Mouse (Mus musculus): ENCODE data around the gene Fyb2. TPM values are rescaled to one million over a fixed set of nuclear protein-coding genes. Genes with fewer than 3 reads are reported as not detected.

Gene Fyb2
- polyA plus RNA-seq, 1 experiment from 2014 or later = not detected

DNA sequence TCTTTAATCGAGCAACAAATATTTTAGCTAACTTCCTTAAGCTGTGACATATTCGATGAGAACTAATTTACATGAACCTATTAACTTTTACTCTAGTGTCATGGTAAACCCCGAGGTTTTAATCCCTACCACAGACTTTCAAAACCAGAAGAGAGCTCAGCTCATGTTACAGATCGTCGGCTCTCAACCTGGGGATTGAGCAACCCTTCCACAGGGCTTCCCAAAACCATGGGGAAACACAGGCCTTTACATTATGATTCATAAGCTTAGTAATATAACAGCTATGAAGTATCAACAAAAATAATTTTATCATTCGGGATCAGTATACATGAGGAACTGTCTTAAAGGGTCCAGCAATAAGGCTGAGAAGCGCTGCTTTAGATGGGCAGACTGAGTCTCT lies 15.9 kb downstream of the Fyb2 start:
- H3K27ac ChIP-seq (ENCODE audit: low read depth, low read length) = no peak overlapping the region
- WGBS = 85% methylated on average over 7 of the region's 7 CpGs
- no peak for ATAC-seq

GRCm38 (mm10) chr4:104933620-104934019 lies 20.4 kb downstream of the Fyb2 start:
- no peaks in the 10 kb centered on the region for H3K4me1 ChIP-seq (ENCODE audit: control insufficient read depth, insufficient read depth, low read length)
- ATAC-seq = no peak
- H3K9ac ChIP-seq (ENCODE audit: low read length) = no peak overlapping the region
- H3K36me3 ChIP-seq (ENCODE audit: control insufficient read depth, insufficient read depth, low read length) = no peaks in the 10 kb centered on the region
- H3K4me3 ChIP-seq (ENCODE audit: low read depth, low read length) = no peak overlapping the region
- H3K27ac ChIP-seq (ENCODE audit: low read depth, low read length) = no peak overlapping the region
- H3K4me2 ChIP-seq (ENCODE audit: low read length) = no peak overlapping the region
- H3K27me3 ChIP-seq (replicated peaks; ENCODE audit: control insufficient read depth, insufficient read depth, low read length) = no peaks in the 10 kb centered on the region
- DNase-seq (ENCODE audit: low spot score) = no peak
- no peaks in the 10 kb centered on the region for H3K9me3 ChIP-seq (replicated peaks; ENCODE audit: control insufficient read depth, low read length)

More for the DNA sequence above, 15.9 kb downstream of the Fyb2 start:
- Histone ChIP-seq H3K9ac (ENCODE audit: low read length) (no peak overlapping the region), H3K27me3 (replicated peaks; ENCODE audit: control insufficient read depth, insufficient read depth, low read length) (no peaks in the 10 kb centered on the region), H3K9me3 (replicated peaks; ENCODE audit: control insufficient read depth, low read length) (no peaks in the 10 kb centered on the region), H3K4me3 (ENCODE audit: low read depth, low read length) (no peak overlapping the region), H3K36me3 (ENCODE audit: control insufficient read depth, insufficient read depth, low read length) (no peaks in the 10 kb centered on the region), H3K4me2 (ENCODE audit: low read length) (no peak overlapping the region), H3K4me1 (ENCODE audit: control insufficient read depth, insufficient read depth, low read length) (no peaks in the 10 kb centered on the region)
- no peak for DNase-seq (ENCODE audit: low spot score)

DNA sequence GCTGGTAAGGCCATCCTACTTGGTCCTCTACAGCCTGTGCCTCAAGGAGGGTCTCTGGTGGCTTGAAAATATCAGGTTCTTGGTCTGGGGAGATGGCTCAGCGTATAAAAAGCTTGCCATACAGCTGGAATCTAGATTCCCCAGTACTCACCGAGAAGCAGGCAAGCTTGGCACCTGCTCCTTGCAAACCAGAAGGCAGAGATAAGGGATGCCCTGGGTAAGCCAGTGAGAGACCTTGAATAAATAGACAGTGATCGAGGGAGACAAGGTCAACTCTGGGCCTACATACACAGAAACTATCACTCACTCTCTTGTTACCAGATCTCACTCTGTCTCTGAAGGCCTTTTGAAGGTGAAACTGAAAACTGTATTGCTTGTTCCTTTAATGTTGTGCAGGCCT lies 21.7 kb downstream of the Fyb2 start:
- no peak overlapping the region for H3K4me2 ChIP-seq (ENCODE audit: low read length)
- H3K36me3 ChIP-seq (ENCODE audit: control insufficient read depth, insufficient read depth, low read length) = no peaks in the 10 kb centered on the region
- WGBS = 89% methylated on average over 3 of the region's 3 CpGs
- no peaks in the 10 kb centered on the region for H3K4me1 ChIP-seq (ENCODE audit: control insufficient read depth, insufficient read depth, low read length)
- no peak overlapping the region for H3K4me3 ChIP-seq (ENCODE audit: low read depth, low read length)
- H3K9ac ChIP-seq (ENCODE audit: low read length) = no peak overlapping the region
- DNase-seq (ENCODE audit: low spot score) = no peak
- no peaks in the 10 kb centered on the region for H3K27me3 ChIP-seq (replicated peaks; ENCODE audit: control insufficient read depth, insufficient read depth, low read length)
- no peaks in the 10 kb centered on the region for H3K9me3 ChIP-seq (replicated peaks; ENCODE audit: control insufficient read depth, low read length)
- ATAC-seq = no peak
- no peak overlapping the region for H3K27ac ChIP-seq (ENCODE audit: low read depth, low read length)

GRCm38 (mm10) chr4:104935436-104935835 lies 22.2 kb downstream of the Fyb2 start:
- WGBS = 84% methylated on average over 3 of the region's 3 CpGs
- Histone ChIP-seq H3K36me3 (ENCODE audit: control insufficient read depth, insufficient read depth, low read length) (no peaks in the 10 kb centered on the region), H3K27ac (ENCODE audit: low read depth, low read length) (no peak overlapping the region), H3K4me1 (ENCODE audit: control insufficient read depth, insufficient read depth, low read length) (no peaks in the 10 kb centered on the region), H3K9ac (ENCODE audit: low read length) (no peak overlapping the region), H3K4me3 (ENCODE audit: low read depth, low read length) (no peak overlapping the region), H3K27me3 (replicated peaks; ENCODE audit: control insufficient read depth, insufficient read depth, low read length) (no peaks in the 10 kb centered on the region), H3K4me2 (ENCODE audit: low read length) (no peak overlapping the region), H3K9me3 (replicated peaks; ENCODE audit: control insufficient read depth, low read length) (no peaks in the 10 kb centered on the region)
- no peak for ATAC-seq
- no peak for DNase-seq (ENCODE audit: low spot score)

DNA sequence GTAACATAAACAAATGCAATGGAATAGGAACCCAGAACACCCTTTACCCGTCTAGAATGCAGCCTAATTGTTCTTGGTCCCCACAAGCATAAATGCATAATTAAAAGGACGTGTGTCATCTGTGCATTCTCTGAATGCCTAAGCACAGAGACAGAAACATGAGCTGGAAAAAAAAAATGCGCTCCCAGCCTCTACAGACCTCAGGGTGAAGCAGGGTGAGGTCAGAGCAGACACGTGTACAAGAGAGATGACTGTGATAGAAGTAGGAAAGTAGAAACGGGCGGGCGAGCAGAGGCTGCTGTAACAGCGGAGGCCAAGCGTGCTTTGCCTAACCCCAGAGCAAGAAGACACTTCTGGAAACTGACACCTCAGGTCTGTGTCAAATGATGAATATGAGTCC lies 22.8 kb downstream of the Fyb2 start:
- H3K4me3 ChIP-seq (ENCODE audit: low read depth, low read length) = no peak overlapping the region
- H3K4me1 ChIP-seq (ENCODE audit: control insufficient read depth, insufficient read depth, low read length) = no peaks in the 10 kb centered on the region
- H3K27me3 ChIP-seq (replicated peaks; ENCODE audit: control insufficient read depth, insufficient read depth, low read length) = no peaks in the 10 kb centered on the region
- no peaks in the 10 kb centered on the region for H3K9me3 ChIP-seq (replicated peaks; ENCODE audit: control insufficient read depth, low read length)
- 66% methylated on average over 9 of the region's 9 CpGs for WGBS
- no peak for DNase-seq (ENCODE audit: low spot score)
- H3K4me2 ChIP-seq (ENCODE audit: low read length) = no peak overlapping the region
- no peak overlapping the region for H3K27ac ChIP-seq (ENCODE audit: low read depth, low read length)
- H3K36me3 ChIP-seq (ENCODE audit: control insufficient read depth, insufficient read depth, low read length) = no peaks in the 10 kb centered on the region
- no peak overlapping the region for H3K9ac ChIP-seq (ENCODE audit: low read length)
- ATAC-seq = no peak

DNA sequence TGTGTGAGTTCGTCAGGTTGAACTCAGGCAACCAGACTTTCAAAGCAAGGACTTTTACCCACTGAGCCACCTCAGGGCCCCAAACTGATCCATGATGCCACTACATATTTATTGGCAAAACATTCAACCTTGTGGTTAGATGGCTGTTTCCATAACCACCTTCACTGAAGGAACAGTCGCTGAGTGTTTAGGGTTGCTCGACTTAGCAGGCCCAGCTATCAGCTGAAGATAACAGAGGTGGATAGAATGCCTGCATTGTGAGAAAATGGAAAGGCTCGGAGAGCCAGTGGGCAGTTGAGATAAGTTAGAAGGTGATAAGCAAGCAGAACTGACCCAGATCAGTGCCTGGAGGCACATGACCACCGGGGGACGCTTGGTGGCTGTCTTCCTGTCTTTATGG lies 26.3 kb downstream of the Fyb2 start:
- Histone ChIP-seq H3K27me3 (replicated peaks; ENCODE audit: control insufficient read depth, insufficient read depth, low read length) (no peaks in the 10 kb centered on the region), H3K27ac (ENCODE audit: low read depth, low read length) (no peak overlapping the region), H3K4me1 (ENCODE audit: control insufficient read depth, insufficient read depth, low read length) (no peaks in the 10 kb centered on the region), H3K4me3 (ENCODE audit: low read depth, low read length) (no peak overlapping the region), H3K9ac (ENCODE audit: low read length) (no peak overlapping the region), H3K9me3 (replicated peaks; ENCODE audit: control insufficient read depth, low read length) (no peaks in the 10 kb centered on the region), H3K4me2 (ENCODE audit: low read length) (no peak overlapping the region), H3K36me3 (ENCODE audit: control insufficient read depth, insufficient read depth, low read length) (no peaks in the 10 kb centered on the region)
- WGBS = 88% methylated on average over 6 of the region's 6 CpGs
- DNase-seq (ENCODE audit: low spot score) = no peak
- no peak for ATAC-seq

DNA sequence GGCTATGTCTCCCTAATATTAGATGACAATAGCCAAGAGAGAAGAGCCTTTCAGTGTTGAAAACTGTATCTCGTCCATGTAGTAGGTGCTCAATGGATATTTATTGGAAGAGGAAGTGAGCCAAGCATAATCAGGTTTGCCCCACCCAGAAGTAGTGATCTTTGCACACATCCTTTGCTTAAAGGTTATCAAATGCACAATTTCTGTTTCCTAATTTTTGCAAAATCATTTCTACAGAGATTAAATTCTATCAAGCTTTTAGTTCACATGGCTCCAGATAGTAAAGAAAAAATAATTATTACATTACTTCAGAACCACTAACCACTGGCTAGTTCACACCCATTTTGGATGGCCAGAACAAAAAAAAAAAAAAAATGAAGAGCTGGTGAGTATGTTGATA lies 28.6 kb downstream of the Fyb2 start:
- ATAC-seq = no peak
- 88% methylated on average over 1 of the region's 1 CpGs for WGBS
- no peak for DNase-seq (ENCODE audit: low spot score)
- Histone ChIP-seq H3K9ac (ENCODE audit: low read length) (no peak overlapping the region), H3K9me3 (replicated peaks; ENCODE audit: control insufficient read depth, low read length) (no peaks in the 10 kb centered on the region), H3K4me1 (ENCODE audit: control insufficient read depth, insufficient read depth, low read length) (no peaks in the 10 kb centered on the region), H3K4me3 (ENCODE audit: low read depth, low read length) (no peak overlapping the region), H3K36me3 (ENCODE audit: control insufficient read depth, insufficient read depth, low read length) (no peaks in the 10 kb centered on the region), H3K27ac (ENCODE audit: low read depth, low read length) (no peak overlapping the region), H3K27me3 (replicated peaks; ENCODE audit: control insufficient read depth, insufficient read depth, low read length) (no peaks in the 10 kb centered on the region), H3K4me2 (ENCODE audit: low read length) (no peak overlapping the region)

DNA sequence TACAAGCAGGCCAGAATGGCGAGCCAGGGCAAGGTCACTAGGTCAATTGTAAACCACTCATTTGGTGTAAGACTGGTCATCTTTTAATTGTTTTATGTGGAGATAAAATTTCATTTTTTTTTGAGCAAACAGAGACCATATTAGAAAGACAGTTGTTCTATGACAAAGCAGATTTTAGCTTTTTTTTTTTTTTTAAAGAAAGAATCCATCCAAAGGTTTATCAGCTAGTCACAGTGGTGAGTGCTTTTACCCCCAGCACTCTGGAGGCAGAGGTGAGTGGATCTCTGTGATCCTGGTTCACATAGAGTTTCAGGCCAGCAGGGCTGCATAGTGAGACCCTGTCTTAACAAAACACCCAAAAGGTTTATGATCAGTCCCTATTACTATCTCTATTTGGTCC lies 31.2 kb downstream of the Fyb2 start:
- Histone ChIP-seq H3K9me3 (replicated peaks; ENCODE audit: control insufficient read depth, low read length) (no peaks in the 10 kb centered on the region), H3K9ac (ENCODE audit: low read length) (no peak overlapping the region), H3K4me1 (ENCODE audit: control insufficient read depth, insufficient read depth, low read length) (no peaks in the 10 kb centered on the region), H3K4me2 (ENCODE audit: low read length) (no peak overlapping the region), H3K27ac (ENCODE audit: low read depth, low read length) (no peak overlapping the region), H3K4me3 (ENCODE audit: low read depth, low read length) (no peak overlapping the region), H3K36me3 (ENCODE audit: control insufficient read depth, insufficient read depth, low read length) (no peaks in the 10 kb centered on the region), H3K27me3 (replicated peaks; ENCODE audit: control insufficient read depth, insufficient read depth, low read length) (no peaks in the 10 kb centered on the region)
- no peak for ATAC-seq
- 88% methylated on average over 1 of the region's 1 CpGs for WGBS
- no peak for DNase-seq (ENCODE audit: low spot score)

DNA sequence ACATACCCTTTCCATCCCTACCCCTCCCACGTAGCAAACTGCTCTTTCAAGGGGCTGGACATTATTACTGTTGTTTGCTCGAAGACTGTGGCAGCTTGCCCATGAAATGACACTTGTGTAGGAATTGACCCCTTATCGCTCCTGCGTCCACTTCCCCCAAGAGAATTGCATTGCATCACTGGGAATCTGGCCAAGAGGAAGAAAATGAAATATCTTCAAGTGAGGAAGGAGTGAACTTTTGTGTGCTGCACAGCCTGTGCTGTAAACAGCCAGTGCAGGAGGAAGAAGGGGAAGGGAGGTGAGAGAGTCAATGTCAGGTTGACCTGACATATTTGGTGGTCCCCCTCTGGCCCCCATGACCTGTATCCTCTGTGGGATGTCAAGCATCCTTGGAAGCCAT lies 35.6 kb downstream of the Fyb2 start:
- Histone ChIP-seq H3K27ac (ENCODE audit: low read depth, low read length) (no peak overlapping the region), H3K27me3 (replicated peaks; ENCODE audit: control insufficient read depth, insufficient read depth, low read length) (no peaks in the 10 kb centered on the region), H3K4me1 (ENCODE audit: control insufficient read depth, insufficient read depth, low read length) (no peaks in the 10 kb centered on the region), H3K4me3 (ENCODE audit: low read depth, low read length) (no peak overlapping the region), H3K9ac (ENCODE audit: low read length) (no peak overlapping the region), H3K36me3 (ENCODE audit: control insufficient read depth, insufficient read depth, low read length) (no peaks in the 10 kb centered on the region), H3K4me2 (ENCODE audit: low read length) (no peak overlapping the region), H3K9me3 (replicated peaks; ENCODE audit: control insufficient read depth, low read length) (no peaks in the 10 kb centered on the region)
- ATAC-seq = no peak
- WGBS = 77% methylated on average over 4 of the region's 4 CpGs
- DNase-seq (ENCODE audit: low spot score) = no peak

DNA sequence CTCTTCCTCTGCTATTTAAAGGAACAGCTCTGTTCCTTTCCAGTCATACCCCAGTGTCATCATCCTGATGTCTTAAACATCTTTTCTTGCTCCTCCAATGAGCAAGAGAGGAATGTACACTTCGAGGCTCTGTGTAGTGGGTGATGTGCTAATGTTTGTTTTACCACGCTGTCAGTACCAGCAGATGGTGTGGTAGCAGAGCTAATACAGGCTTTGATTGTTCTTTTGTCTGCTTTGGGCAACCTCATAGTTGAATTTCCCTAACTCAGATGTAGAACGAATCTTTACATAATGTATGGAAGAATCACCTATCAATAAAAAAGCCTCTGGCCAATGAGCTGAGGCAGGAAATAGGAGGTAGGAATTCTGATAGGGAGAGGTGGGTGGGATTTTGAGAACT lies 36.0 kb downstream of the Fyb2 start:
- 56% methylated on average over 3 of the region's 3 CpGs for WGBS
- peak; percentile 55; the same call in 1 of the 2 replicates for ATAC-seq

More for the DNA sequence above, 36.0 kb downstream of the Fyb2 start:
- no peak overlapping the region for H3K4me2 ChIP-seq (ENCODE audit: low read length)
- H3K4me1 ChIP-seq (ENCODE audit: control insufficient read depth, insufficient read depth, low read length) = no peaks in the 10 kb centered on the region; the same call in 1 of the 2 replicates
- peak; percentile 58 for DNase-seq (ENCODE audit: low spot score)
- H3K27ac ChIP-seq (ENCODE audit: low read depth, low read length) = no peak overlapping the region
- H3K36me3 ChIP-seq (ENCODE audit: control insufficient read depth, insufficient read depth, low read length) = no peaks in the 10 kb centered on the region
- no peak overlapping the region for H3K9ac ChIP-seq (ENCODE audit: low read length)
- H3K4me3 ChIP-seq (ENCODE audit: low read depth, low read length) = no peak overlapping the region
- H3K27me3 ChIP-seq (replicated peaks; ENCODE audit: control insufficient read depth, insufficient read depth, low read length) = no peaks in the 10 kb centered on the region
- no peaks in the 10 kb centered on the region for H3K9me3 ChIP-seq (replicated peaks; ENCODE audit: control insufficient read depth, low read length)
